Mouse (Mus musculus) lung, adult 2 months (tissue): Measurements from ENCODE around the gene C1qtnf7.

Experiments used
- CTCF ChIP-seq: fragments of 200-500 bp; IDR thresholded peaks from 2 replicates; pipeline ENCODE4 v1.5.1; 2011; ENCODE audit warnings: mild to moderate bottlenecking, low read length, control low read depth; ENCODE audit not compliant: insufficient read depth
- POLR2A ChIP-seq: fragments of 200-500 bp; IDR thresholded peaks from 2 replicates; pipeline ENCODE4 v1.6.1; 2011; ENCODE audit warnings: low read depth, mild to moderate bottlenecking, control low read depth, low read length, borderline replicate concordance; ENCODE audit errors: extremely low read depth

- TF ChIP-seq POLR2A (no peak), CTCF (no peak)
Measured at GRCm38 (mm10) chr5:43569720-43570359, 54.5 kb downstream of the C1qtnf7 start.
